Mouse (Mus musculus): ENCODE data around the gene Gm10097. TPM values are rescaled to one million over a fixed set of nuclear protein-coding genes. Genes with fewer than 3 reads are reported as not detected.

Gene Gm10097
- polyA plus RNA-seq, 1 experiment from 2014 or later = 0.05 TPM

DNA sequence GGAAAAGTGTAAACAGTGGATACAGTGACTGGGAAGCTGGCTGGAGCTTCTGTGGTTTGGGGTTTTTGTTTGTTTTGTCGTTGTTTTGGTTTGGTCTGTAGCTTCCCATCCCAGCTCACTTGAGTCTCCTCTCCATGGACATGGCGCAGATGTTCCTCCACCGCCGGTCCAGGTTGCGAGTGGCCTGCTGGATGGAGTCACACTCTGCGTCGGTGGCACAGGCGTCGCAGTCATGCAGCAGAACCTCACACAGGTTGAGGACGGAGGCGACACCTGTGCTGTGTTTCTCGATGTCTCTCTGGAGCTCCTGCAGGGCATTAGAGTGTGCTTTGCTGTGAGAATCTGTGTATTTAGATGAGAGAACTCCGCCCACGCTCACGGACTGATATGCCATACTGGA lies 11.3 kb upstream of the Gm10097 start:
- no peaks in the 10 kb centered on the region for H3K9me3 ChIP-seq
- 92% methylated on average over 15 of the region's 15 CpGs for WGBS
- H3K4me3 ChIP-seq = no peak overlapping the region
- DNase-seq (ENCODE audit: low spot score) = no peak
- H3K4me1 ChIP-seq = no peaks in the 10 kb centered on the region
- no peak overlapping the region for H3K27ac ChIP-seq (replicated peaks)
- H3K36me3 ChIP-seq (replicated peaks) = no peaks in the 10 kb centered on the region
- no peaks in the 10 kb centered on the region for H3K27me3 ChIP-seq (replicated peaks; ENCODE audit: low read depth, poor library complexity, severe bottlenecking)

DNA sequence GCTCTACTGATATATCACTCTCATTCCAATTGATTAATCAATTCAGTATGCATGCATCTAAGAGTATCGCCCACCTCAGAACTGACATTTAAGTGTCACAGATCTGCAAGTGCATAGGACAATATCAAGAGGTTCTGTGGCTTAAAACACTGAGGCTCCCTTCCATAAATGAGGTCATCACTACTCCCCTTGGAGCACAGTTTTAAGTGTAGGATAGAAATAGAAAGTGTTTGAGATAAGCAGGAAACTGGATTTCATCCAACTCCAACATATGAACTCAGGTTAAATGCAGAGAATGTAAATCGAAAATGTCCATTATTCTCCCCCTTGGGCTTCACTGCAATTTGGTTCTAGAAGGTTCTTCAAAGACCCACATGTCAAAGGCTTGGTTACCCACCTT lies 10.1 kb upstream of the Gm10097 start:
- H3K27me3 ChIP-seq (replicated peaks; ENCODE audit: low read depth, poor library complexity, severe bottlenecking) = no peaks in the 10 kb centered on the region
- 90% methylated on average over 2 of the region's 2 CpGs for WGBS
- H3K9me3 ChIP-seq = no peaks in the 10 kb centered on the region
- no peak overlapping the region for H3K4me3 ChIP-seq
- DNase-seq (ENCODE audit: low spot score) = no peak
- H3K4me1 ChIP-seq = no peaks in the 10 kb centered on the region
- no peak overlapping the region for H3K27ac ChIP-seq (replicated peaks)
- H3K36me3 ChIP-seq (replicated peaks) = no peaks in the 10 kb centered on the region

DNA sequence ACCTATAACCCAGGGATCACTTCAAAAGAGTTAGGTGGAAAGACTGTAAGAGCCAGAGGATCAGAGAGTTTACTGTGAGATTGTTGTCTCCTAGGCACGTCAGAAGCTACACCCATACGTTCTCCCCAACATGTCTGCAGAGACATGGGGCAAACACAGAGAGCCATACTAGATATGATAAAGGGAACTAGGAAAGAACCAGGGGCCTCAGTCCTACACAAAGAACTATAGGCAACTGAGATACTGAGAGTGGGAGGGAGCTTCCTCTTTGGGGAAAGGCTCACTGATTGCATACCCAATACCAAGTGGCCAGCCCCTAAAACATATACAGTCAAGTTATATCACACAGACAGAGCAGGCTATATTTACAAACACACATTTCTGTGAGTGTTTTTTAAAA lies 9.0 kb upstream of the Gm10097 start:
- Histone ChIP-seq H3K36me3 (replicated peaks) (no peaks in the 10 kb centered on the region), H3K27ac (replicated peaks) (no peak overlapping the region), H3K4me3 (no peak overlapping the region), H3K4me1 (no peaks in the 10 kb centered on the region), H3K9me3 (no peaks in the 10 kb centered on the region), H3K27me3 (replicated peaks; ENCODE audit: low read depth, poor library complexity, severe bottlenecking) (no peaks in the 10 kb centered on the region)
- 85% methylated on average over 2 of the region's 2 CpGs for WGBS
- DNase-seq (ENCODE audit: low spot score) = no peak

DNA sequence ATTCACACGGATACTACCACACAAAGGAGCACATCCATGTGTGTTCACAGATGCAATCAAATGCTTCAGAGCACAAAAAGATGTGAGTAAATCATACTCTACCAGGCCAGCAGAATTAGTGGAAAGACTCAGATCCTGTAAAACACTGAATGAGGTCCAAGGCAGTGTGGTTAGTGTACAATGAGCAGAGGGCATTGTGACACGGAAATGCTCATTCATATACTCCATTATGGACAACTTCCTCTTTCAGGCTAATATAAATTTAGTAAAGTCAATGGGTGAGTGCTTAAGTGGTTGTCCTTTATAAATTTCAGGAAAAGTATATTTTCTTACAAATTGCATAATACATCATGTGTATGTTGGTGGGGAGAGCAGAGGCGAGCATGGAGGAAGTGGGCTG lies 1.9 kb upstream of the Gm10097 start:
- 90% methylated on average over 3 of the region's 3 CpGs for WGBS
- Histone ChIP-seq H3K9me3 (no peaks in the 10 kb centered on the region), H3K27ac (replicated peaks) (no peak overlapping the region), H3K4me1 (peaks cover 16% of the 10 kb centered on the region), H3K27me3 (replicated peaks; ENCODE audit: low read depth, poor library complexity, severe bottlenecking) (no peaks in the 10 kb centered on the region), H3K36me3 (replicated peaks) (no peaks in the 10 kb centered on the region), H3K4me3 (no peak overlapping the region)
- DNase-seq (ENCODE audit: low spot score) = no peak

DNA sequence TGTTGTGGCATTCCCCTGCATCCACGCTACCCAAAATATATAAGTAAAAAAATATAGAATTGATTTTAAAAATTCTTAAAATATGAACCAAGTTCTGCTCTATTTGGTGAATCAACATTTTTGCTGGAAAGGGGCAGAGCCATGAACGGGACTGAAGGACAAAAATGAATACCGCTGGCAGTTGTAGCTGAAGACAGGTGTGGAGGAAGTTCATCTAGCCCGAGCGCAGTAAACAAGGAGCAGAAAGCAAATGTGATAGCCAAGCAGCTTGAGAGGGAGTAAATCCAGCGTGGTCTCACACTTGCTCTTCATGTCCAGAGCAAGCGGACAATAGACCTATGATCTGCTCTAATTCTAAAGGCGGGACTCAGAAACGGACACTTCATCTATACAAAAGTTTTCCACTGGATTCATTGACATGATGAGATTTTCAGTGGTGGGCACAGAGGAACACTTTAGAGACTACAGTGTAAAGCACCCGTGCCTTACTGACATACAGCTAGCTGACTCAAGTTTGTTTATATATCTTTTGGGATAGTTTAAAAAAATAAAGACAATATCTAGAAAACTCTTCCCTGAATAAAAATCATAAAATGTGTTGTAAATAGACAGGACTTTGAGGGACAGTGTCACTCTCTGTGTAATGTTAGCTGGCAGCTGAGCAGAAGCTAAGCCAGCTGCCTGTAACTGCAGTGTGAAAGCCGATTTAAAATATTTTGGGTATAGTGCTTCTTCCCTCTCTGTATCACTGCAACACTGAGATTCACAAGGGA lies 1.4 kb downstream of the Gm10097 start:
- no peaks in the 10 kb centered on the region for H3K9me3 ChIP-seq
- WGBS = 84% methylated on average over 11 of the region's 11 CpGs
- DNase-seq (ENCODE audit: low spot score) = no peak
- peaks cover 16% of the 10 kb centered on the region for H3K4me1 ChIP-seq
- no peaks in the 10 kb centered on the region for H3K36me3 ChIP-seq (replicated peaks)
- no peak overlapping the region for H3K4me3 ChIP-seq
- no peak overlapping the region for H3K27ac ChIP-seq (replicated peaks)
- H3K27me3 ChIP-seq (replicated peaks; ENCODE audit: low read depth, poor library complexity, severe bottlenecking) = no peaks in the 10 kb centered on the region

DNA sequence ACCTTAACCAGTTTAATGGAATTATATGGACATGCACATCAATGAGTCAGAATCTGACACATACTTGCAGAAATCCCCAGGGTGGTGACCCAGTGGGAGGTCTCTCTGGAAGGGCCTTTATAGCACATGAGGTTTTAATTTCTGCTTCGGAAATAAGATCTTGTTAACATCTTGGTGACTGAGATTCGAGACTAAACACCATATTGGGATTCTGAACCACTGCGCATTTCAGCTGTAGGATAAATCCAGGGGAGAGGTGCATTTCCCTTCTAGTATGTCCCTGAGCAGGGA lies 1.9 kb downstream of the Gm10097 start:
- Histone ChIP-seq H3K4me3 (no peak overlapping the region), H3K4me1 (peaks cover 16% of the 10 kb centered on the region), H3K27me3 (replicated peaks; ENCODE audit: low read depth, poor library complexity, severe bottlenecking) (no peaks in the 10 kb centered on the region), H3K9me3 (no peaks in the 10 kb centered on the region), H3K36me3 (replicated peaks) (no peaks in the 10 kb centered on the region), H3K27ac (replicated peaks) (no peak overlapping the region)
- DNase-seq (ENCODE audit: low spot score) = peak; percentile 30
- WGBS = 47% methylated on average over 3 of the region's 3 CpGs

DNA sequence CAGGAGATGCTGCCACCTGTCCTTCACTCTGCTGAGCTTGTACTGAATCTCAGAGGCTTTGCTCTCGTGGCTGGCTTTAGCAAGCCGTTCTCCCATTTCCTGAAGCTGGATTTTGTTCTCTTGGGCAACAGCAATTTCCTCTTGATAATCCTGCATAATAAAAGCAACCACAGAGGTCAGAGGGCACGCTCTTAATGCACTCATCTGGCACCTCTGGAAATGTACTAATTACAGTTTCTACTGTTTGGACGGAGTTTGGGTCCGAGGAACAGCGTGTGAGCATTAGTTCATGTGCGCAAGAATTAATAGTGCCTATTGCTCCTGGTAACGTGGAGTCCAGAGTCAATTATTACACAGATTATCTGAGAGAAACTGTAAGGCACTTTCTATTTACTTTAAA lies 3.1 kb downstream of the Gm10097 start:
- peaks cover 16% of the 10 kb centered on the region for H3K4me1 ChIP-seq
- H3K36me3 ChIP-seq (replicated peaks) = no peaks in the 10 kb centered on the region
- H3K9me3 ChIP-seq = no peaks in the 10 kb centered on the region
- no peak overlapping the region for H3K27ac ChIP-seq (replicated peaks)
- DNase-seq (ENCODE audit: low spot score) = no peak
- no peak overlapping the region for H3K4me3 ChIP-seq
- WGBS = 72% methylated on average over 8 of the region's 8 CpGs
- no peaks in the 10 kb centered on the region for H3K27me3 ChIP-seq (replicated peaks; ENCODE audit: low read depth, poor library complexity, severe bottlenecking)

DNA sequence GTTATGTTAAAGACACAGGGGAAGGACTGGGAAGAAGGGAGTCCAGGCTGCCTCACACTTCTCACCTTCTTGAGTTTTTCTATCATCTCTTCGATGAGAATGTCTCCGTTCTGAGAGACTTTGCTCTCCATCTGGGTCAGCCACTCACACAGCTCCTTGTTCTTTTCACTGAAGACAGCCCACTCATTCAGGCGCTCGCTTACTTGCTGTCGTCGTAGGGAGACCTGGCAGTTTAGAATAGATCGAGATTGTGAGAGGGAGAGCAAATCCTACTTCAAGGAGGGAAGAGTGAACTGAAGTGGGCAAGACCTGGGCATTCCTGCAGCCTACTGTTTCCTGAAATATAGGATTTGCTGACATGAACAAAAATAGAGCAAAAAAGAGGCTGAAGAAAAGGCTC lies 6.7 kb downstream of the Gm10097 start:
- DNase-seq (ENCODE audit: low spot score) = no peak
- no peaks in the 10 kb centered on the region for H3K36me3 ChIP-seq (replicated peaks)
- H3K4me3 ChIP-seq = no peak overlapping the region
- H3K4me1 ChIP-seq = peaks cover 14% of the 10 kb centered on the region
- no peaks in the 10 kb centered on the region for H3K9me3 ChIP-seq
- 91% methylated on average over 7 of the region's 7 CpGs for WGBS
- H3K27ac ChIP-seq (replicated peaks) = no peak overlapping the region
- no peaks in the 10 kb centered on the region for H3K27me3 ChIP-seq (replicated peaks; ENCODE audit: low read depth, poor library complexity, severe bottlenecking)

DNA sequence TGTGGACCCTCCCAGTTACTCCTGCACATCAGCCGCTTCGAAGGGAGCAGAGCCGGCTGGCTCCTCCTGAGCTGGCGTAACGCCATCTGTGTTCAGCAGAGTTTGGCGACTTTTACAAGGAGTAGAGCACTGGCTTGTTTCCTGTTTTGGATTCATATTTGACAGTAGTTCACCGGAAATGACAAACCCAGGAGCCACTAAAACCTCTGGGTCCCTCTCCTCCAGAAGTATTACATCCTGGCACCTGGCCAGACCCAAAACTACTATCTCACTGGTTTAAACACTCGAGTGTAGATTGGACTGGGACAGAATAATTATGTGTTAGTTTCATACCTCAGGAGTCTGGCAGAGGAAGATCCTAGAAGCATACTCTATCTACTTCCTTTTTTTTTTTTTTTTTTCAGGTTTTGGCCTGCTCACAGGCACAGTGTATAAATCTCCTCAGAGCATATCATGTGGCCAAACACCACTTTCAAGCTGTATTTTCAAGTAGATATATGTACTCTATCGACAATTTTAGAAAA lies 11.0 kb downstream of the Gm10097 start:
- Histone ChIP-seq H3K27me3 (replicated peaks; ENCODE audit: low read depth, poor library complexity, severe bottlenecking) (no peaks in the 10 kb centered on the region), H3K9me3 (no peaks in the 10 kb centered on the region), H3K36me3 (replicated peaks) (no peaks in the 10 kb centered on the region), H3K4me3 (no peak overlapping the region), H3K27ac (replicated peaks) (no peak overlapping the region), H3K4me1 (no peaks in the 10 kb centered on the region)
- WGBS = 86% methylated on average over 9 of the region's 9 CpGs
- DNase-seq (ENCODE audit: low spot score) = no peak

DNA sequence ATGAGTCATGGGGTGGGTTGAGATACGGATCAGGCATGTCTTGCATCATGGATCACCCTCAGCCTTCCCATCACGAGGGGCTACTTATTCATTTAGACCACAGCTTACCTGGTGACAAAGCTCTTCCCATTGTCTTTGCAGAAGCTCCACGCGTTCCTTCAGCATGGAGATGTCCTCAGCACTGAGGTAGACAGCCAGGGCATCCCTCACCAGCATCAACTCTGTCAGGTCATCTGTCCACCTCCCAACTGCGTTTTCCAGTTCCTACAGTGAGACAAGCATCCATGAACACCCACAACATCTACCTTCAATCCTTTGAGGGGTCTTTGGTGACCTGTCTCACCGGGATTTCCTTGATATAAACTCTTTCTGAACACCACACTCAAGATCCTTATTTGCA lies 14.7 kb downstream of the Gm10097 start:
- DNase-seq (ENCODE audit: low spot score) = no peak
- H3K4me3 ChIP-seq = no peak overlapping the region
- no peak overlapping the region for H3K27ac ChIP-seq (replicated peaks)
- H3K9me3 ChIP-seq = no peaks in the 10 kb centered on the region
- H3K36me3 ChIP-seq (replicated peaks) = no peaks in the 10 kb centered on the region
- WGBS = 88% methylated on average over 6 of the region's 6 CpGs
- no peaks in the 10 kb centered on the region for H3K27me3 ChIP-seq (replicated peaks; ENCODE audit: low read depth, poor library complexity, severe bottlenecking)
- H3K4me1 ChIP-seq = no peaks in the 10 kb centered on the region

DNA sequence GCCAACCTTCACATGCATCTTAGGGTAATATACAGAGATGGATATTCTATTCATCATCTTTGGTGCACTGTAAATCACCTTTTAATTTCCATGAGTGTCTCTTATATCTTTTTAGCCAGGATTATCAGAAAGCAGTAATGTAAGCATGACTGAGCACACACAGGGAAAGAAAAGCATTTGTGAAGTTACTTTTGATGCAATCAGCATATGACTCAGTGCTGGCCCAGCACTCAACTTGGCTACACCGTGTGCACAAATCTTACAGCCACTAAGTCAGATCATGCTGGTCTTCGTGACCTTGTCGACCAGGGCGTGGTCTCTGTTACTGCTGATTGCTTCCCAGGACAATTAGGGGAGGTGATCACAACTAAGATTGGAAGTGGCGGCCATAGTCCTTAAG lies 16.8 kb downstream of the Gm10097 start:
- DNase-seq (ENCODE audit: low spot score) = no peak
- no peaks in the 10 kb centered on the region for H3K27me3 ChIP-seq (replicated peaks; ENCODE audit: low read depth, poor library complexity, severe bottlenecking)
- no peak overlapping the region for H3K27ac ChIP-seq (replicated peaks)
- WGBS = 86% methylated on average over 5 of the region's 5 CpGs
- H3K4me3 ChIP-seq = no peak overlapping the region
- no peaks in the 10 kb centered on the region for H3K36me3 ChIP-seq (replicated peaks)
- H3K9me3 ChIP-seq = no peaks in the 10 kb centered on the region
- no peaks in the 10 kb centered on the region for H3K4me1 ChIP-seq

DNA sequence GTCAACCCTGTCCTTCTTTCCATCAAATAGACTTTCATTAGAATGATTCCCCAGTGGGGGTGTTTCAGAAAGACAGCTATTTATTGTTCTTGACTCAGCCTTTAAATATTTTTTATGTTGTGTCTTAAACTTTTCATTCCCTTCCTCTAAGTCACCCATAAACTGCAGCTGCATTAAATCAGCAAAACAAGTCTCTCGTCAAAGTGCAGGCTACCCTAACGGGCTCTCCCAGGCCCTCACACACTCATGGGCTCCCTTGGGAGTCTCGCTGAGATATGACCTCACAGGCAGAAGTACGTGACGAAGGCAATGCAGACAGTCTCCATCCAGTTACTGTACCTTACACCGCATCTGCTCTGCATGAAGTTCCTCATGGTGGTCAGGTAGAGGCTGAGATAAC lies 17.3 kb downstream of the Gm10097 start:
- no peaks in the 10 kb centered on the region for H3K27me3 ChIP-seq (replicated peaks; ENCODE audit: low read depth, poor library complexity, severe bottlenecking)
- WGBS = 84% methylated on average over 6 of the region's 6 CpGs
- H3K4me3 ChIP-seq = no peak overlapping the region
- H3K27ac ChIP-seq (replicated peaks) = no peak overlapping the region
- no peaks in the 10 kb centered on the region for H3K4me1 ChIP-seq
- H3K9me3 ChIP-seq = no peaks in the 10 kb centered on the region
- no peak for DNase-seq (ENCODE audit: low spot score)
- H3K36me3 ChIP-seq (replicated peaks) = no peaks in the 10 kb centered on the region

DNA sequence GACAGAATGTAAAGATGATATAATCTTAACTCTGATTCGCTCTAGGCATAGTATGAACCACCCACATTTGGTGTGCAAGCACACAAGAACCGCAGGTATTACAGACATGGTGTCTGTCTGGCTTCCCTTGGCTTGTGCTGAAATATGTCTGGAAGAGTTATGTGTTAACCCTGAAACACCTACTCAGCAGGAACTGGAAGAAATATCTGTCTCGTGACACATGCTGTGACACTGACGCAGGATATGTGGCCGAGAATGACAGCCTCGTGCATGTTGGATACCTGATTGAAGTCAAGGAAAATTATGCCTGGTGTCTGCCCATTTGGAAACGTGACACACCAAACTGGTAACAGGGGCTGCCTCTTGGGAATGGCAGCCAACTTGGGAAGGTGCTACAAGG lies 18.3 kb downstream of the Gm10097 start:
- no peak for DNase-seq (ENCODE audit: low spot score)
- H3K4me3 ChIP-seq = no peak overlapping the region
- H3K36me3 ChIP-seq (replicated peaks) = no peaks in the 10 kb centered on the region
- no peaks in the 10 kb centered on the region for H3K4me1 ChIP-seq
- H3K27ac ChIP-seq (replicated peaks) = no peak overlapping the region
- no peaks in the 10 kb centered on the region for H3K27me3 ChIP-seq (replicated peaks; ENCODE audit: low read depth, poor library complexity, severe bottlenecking)
- WGBS = 89% methylated on average over 7 of the region's 7 CpGs
- H3K9me3 ChIP-seq = no peaks in the 10 kb centered on the region
